ENCODE assay signal across 10 mouse cellular contexts in the genomic region with DNA sequence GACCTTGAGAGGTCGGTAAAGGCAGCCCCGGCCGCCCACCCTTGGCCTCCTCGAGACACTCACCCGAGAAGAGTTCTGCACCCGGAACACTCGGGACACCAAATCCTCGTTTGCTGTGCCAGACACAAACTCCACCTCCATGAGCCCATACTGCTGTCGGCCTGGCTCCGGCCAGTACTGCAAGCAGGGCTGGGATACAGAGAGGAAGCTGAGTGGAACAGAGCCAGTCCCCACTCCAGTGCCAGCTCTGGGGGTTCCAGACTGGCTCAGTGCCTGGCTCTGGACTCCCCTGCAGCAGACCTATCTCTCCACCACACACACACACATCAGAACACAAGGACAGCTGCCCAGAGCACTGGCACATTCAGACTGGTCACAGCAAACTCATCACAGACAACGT.
DNase-seq lines count a peak whose midpoint lies in the region; ATAC-seq lines count a peak whose summit lies in the region.
"Had no signal": no experiment of that assay in that cellular context is flagged by ENCODE, and none has a peak within 500 bp of the region (broad histone marks: within the 10 kb centered on the region; RNA-seq: fewer than 3 reads in every experiment).

No protein-coding gene starts in this region.

- DNase-seq in adrenal gland, adult 2 months: peak; percentile 40
- no peak for DNase-seq in adrenal gland, postnatal 25 days
- DNase-seq in heart, postnatal 14 days: peak; percentile 26 to 35
- no peak for DNase-seq in heart, adult 9 months (ENCODE audit: low spot score in 2 of 2)
- peak; percentile 63 to 65 for DNase-seq in right cerebral cortex, postnatal 10 days (ENCODE audit: low spot score in 2 of 2)
- DNase-seq in right cerebral cortex, postnatal 36 days (ENCODE audit: low spot score in 2 of 2): no peak
- peak; percentile 75 for DNase-seq in lung, postnatal 36 days
- DNase-seq: cerebellum, adult 11 months had no signal

- ATAC-seq in CD4-positive, CD25-positive, alpha-beta regulatory T cell, adult 4 months: no peak
- ATAC-seq: activated CD4-positive, CD25-positive, alpha-beta regulatory T cell, adult 4 months had no signal

- intact Hi-C loops in heart, postnatal 14 days (cut with DNase I): no loop called here

Comparison
In these comparisons a context has a peak if more than half of its experiments do, and no peak if none do; other contexts are left out.
1. DNase-seq: peak in adrenal gland, adult 2 months (single experiment), heart, postnatal 14 days (2 of 2), right cerebral cortex, postnatal 10 days (2 of 2) and lung, postnatal 36 days (single experiment); none in adrenal gland, postnatal 25 days (single experiment), heart, adult 9 months (0 of 2) and right cerebral cortex, postnatal 36 days (0 of 2).